Mouse (Mus musculus): ENCODE measurements around the gene Nhp2.
"Not testable (repeated sequence)": the region's sequence is repeated elsewhere in the genome, so short reads cannot be mapped to it uniquely, and the experiment has no call there.

Gene Nhp2

GRCm38 (mm10) chr11:51658291-51658690 lies 38.8 kb downstream of the Nhp2 start:
- no peak for DNase-seq (ENCODE audit: low read depth, low spot score)

GRCm38 (mm10) chr11:51658705-51659104 lies 39.2 kb downstream of the Nhp2 start:
- no peak for DNase-seq (ENCODE audit: low read depth, low spot score)

- DNase-seq (ENCODE audit: low read depth, low spot score), result no peak
Measured at GRCm38 (mm10) chr11:51661867-51662365, 42.4 kb downstream of the Nhp2 start.

- no peak for DNase-seq (ENCODE audit: low read depth, low spot score)
Measured at GRCm38 (mm10) chr11:51662632-51663031, 43.1 kb downstream of the Nhp2 start.

- DNase-seq (ENCODE audit: low read depth, low spot score), result not testable (repeated sequence)
Measured at GRCm38 (mm10) chr11:51664747-51665146, 45.2 kb downstream of the Nhp2 start.

GRCm38 (mm10) chr11:51670846-51671245 lies 51.3 kb downstream of the Nhp2 start:
- DNase-seq (ENCODE audit: low read depth, low spot score), result no peak

- no peak for DNase-seq (ENCODE audit: low read depth, low spot score)
Measured at GRCm38 (mm10) chr11:51671376-51671775, 51.8 kb downstream of the Nhp2 start.

- DNase-seq (ENCODE audit: low read depth, low spot score), result no peak
Measured at GRCm38 (mm10) chr11:51673291-51673690, 53.8 kb downstream of the Nhp2 start.
